Mouse (Mus musculus): Measurements from ENCODE around the gene Ces1d.
A peak's percentile ranks its signal among the peaks of the same experiment; 100 is the strongest.
"Not testable (repeated sequence)": the region's sequence is repeated elsewhere in the genome, so short reads cannot be mapped to it uniquely, and the experiment has no call there.

Ces1d gene

DNA sequence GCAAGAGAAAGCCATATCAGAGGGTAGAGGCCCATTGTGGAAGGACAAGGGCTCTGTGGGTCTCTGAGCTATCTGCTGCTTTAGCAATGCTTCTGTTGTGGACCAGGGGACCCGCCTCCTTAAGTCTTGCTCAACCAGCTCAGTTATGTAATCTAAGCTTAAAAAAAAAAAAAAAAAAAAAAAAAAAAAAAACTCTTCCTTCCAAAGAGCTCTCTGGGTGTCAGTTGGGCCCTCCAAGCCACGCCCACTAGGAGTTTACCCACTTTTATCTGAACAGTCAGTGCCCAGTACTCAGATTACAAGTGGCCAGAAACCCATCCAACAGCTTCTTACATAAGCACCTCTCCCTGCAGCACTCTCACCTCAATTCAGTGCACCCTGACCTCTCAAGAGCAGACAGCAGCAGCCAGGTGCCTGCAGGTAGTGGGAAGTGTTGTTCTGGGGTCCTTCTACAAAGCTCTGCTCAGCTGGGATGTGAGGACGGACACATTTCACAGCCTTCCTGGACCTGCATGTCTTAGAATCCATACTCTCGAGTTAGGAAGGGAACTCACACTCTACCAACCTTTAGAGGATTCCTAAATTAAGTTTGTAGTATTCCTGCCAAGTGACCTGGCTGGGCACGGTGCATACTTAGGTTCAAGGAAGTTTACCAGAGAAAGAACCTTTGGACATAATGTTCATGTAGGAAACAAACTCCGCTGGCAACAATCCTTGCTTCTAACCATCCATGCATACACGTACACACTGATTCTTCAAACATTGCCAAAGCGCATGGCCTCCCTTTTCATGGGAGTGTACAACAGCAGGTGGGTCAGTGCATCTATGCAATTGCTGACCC lies at the start of gene Ces1d:
Ces1d (minus strand) TSS at position 154 of the 841 bp plus-strand sequence.
- DNase-seq (ENCODE audit: low spot score in 2 of 2), result no peak

DNA sequence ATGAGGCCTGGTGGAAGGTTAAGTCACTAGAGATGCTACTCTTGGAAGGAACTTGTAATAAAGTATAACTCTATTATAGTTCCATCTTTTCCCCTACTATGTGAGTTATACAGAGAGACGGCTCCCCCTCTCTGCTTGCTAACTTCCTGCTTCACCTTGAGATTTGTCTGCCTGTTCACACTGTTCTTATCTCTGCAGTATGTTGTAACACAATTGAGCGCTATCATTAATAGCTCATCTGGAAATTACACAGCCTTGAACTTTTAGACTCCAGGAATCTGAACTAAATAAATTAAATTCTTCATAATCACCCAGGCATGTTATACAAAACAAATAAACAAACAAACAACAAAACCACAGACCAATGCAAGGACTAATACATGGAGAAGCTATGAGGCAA lies 48.4 kb upstream of the Ces1d start:
- no peak for DNase-seq (ENCODE audit: low spot score in 2 of 2)

DNA sequence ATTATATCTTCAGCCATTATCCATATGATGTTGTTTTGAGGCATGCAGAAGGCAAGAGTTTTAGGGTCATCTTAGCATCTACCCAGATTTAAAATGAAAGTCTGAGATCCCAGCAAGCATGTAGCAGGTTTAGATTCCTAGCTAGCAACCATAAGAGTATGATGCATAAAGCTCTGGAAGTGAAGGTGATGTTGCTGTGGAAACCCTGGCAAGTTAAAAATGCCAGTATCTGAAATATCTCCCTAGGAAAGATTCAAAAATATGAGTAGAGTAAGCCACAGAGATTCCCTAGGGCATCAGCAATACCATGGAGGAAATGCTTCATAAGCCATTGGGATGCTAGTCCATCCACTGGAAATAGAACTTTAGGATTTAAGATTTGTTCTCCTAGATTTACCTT lies 42.2 kb upstream of the Ces1d start:
- DNase-seq (ENCODE audit: low spot score in 2 of 2), result peak in 1 of 2 experiments; percentile 3

DNA sequence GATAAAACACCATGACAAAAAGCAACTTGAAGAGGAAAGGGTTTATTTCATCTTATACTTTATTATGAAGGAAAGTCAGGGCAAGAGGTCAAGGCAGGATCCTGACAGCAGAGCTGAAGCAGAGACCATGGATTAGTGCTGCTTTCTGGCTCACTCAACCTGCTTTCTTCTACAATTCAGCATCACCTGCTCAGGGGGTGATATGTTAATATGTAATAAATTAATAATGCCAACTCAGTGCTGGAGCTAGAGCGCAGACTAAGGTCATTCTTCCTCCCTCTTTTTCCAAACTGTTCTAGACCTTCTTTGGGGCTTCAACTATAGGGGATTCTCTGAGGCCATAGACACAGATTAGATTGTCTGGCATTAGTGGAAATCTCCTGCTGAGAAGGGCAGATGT lies 38.0 kb upstream of the Ces1d start:
- DNase-seq (ENCODE audit: low spot score in 2 of 2), result no peak

DNA sequence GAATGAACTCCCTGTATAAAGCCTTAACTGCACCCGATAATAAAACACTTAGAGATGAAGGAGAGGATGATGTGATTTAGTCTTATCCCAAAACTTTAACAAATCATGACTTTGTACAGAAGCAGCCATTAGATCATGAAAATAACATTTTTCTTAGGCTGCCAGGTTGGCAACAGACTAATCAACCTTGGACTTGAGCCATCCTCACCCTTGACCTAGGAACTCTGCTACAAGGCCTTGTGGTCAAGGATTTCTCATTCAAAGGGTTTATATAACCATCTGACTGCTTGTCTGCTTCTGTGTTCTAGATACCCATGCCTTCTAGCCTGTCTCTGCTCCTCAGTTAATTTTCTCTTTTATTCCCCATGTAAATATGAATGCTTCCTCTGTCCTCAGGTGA lies 37.1 kb upstream of the Ces1d start:
- DNase-seq (ENCODE audit: low spot score in 2 of 2), result no peak

DNA sequence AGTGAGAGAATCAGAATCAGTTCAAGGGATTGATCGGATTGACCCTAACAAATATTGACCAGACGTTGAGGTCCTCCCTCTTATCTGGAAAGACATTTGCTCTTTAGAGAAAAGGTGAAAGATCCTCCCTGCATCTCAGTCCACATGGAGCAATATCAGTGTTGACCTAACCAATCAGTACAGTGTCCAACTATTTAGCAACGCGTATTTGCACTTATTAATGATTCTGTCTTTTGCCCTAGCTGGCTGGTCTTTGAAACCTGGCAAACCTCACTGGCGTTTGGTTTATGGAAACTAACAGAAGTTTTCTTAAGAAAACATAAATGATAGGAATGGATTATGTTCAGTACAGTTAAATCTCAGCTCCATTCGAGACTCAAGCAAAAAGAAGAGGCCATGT lies 36.4 kb upstream of the Ces1d start:
- DNase-seq (ENCODE audit: low spot score in 2 of 2), result no peak

DNA sequence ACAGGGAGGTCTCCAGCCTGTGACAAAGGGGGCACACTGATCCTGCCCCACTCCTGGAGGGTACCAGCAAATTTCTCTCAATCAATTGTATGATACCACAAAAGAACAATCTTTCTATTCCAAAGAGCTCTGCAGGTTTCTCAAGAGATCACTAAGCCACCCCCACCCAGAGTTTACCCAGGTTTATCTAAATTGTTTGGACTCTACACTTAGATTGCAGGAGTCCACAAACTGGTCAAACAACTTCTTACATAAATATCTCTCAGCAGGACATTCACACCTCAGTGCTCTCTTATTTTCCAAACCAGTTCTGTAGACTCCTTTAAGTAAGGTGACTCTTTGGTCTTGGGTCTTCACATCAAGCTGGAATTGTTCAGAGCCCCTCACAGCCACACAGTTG lies 31.8 kb upstream of the Ces1d start, which contains the start of gene Ces1e:
Ces1e (minus strand) TSS at position 174 of the 400 bp plus-strand sequence.
- no peak for DNase-seq (ENCODE audit: low spot score in 2 of 2)

DNA sequence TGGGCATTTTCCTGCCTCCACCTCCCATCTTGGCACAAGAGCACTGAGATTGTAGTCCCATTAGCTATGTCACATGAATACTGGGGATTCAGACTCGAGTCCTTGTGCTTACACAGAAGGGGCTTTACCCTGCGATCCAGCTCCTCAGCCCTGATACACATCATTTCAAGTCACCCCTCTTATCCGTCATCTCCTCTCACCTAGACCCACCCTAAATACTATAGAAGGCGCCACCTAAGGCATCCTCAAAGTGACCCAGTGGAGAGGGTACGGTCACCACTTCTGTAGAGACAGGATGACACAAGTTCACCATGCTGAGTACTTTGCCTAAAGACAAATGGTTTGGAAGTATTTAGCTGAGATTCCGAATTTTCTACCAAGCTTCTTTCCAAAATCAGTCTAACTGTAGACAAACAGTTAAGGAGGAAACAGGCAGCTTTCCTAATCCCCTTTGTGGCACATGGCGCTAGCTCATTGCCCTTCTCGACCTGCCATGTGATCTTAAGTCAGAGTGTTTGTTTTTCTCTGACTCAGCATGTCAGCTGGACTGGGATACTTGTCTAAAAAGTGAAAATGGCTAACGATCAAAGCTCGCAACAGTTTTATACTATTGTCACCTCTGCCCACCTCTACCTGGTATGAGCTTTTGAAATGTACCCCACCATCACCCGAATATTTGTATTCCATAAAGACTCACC lies 31.2 kb upstream of the Ces1d start:
- no peak for DNase-seq (ENCODE audit: low spot score in 2 of 2)

DNA sequence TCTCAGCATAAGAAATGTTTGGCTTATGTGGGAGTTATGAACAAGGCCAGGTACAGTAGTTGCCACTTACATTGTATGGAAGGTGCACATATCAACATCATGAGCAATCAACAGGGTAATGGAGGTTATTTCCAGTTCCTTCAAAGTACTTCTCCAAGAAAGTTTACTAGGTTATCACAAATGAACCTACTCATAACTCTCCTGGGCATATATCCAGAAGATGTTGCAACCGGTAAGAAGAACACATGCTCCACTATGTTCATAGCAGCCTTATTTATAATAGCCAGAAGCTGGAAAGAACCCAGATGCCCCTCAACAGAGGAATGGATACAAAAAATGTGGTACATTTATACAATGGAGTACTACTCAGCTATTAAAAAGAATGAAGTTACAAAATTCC lies 28.8 kb upstream of the Ces1d start:
- not testable (repeated sequence) for DNase-seq (ENCODE audit: low spot score in 2 of 2)

DNA sequence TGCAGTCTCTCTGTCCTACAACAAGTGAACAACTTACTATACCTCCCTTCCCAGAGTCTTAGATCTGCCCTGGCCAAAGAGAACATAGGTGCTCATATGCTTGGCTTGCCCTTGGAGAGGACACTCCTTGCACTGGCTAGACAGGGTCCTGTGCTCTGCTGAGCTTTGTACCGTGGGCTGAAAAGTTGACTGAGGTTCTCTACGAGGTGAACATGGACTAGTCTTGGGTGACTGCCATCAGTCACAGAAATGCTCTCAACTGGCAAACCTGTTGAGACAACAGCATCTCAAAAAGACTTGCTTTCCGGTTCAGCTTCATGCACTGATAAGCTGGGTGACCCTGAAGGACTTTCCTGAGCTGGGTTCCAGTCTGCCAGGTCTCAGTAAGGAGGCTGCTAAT lies 24.3 kb upstream of the Ces1d start:
- DNase-seq (ENCODE audit: low spot score in 2 of 2), result no peak

DNA sequence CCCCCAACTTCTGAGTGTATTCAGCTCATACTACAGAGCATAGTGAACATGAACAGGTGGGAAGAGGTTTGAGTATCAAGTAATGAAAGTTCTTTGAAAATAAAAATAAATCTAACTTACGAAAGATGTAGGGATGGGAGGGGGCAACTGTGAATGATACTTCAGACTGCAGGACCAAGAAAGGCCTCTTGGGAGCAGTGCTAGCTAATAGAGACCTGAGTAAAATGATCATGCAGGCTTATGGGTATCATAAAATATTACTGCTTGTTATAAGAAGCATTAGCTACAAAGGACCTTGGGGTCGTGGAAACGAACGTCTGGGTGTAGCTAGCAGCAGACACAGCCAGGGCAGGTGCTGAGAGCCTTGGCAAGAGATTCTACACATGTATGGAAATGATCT lies 20.2 kb upstream of the Ces1d start:
- no peak for DNase-seq (ENCODE audit: low spot score in 2 of 2)

DNA sequence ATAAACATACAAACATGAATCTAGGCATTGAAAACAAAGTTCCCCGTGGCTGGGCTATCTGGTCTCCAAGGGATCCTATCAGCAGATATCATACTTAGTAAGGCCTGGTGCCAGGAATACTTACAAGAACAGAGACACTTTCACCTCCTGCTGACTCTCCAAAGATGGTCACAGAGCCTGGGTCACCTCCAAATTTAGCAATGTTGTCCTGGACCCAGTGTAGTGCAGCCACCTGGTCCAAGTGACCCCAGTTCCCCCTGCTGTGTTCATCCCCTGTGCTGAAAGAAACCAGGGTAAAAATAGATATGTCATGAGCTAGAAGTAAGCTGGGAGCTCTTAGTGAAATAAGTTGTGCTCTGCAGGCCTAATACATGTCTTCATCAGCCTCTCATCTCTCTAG lies 19.7 kb upstream of the Ces1d start:
- DNase-seq (ENCODE audit: low spot score in 2 of 2), result no peak

DNA sequence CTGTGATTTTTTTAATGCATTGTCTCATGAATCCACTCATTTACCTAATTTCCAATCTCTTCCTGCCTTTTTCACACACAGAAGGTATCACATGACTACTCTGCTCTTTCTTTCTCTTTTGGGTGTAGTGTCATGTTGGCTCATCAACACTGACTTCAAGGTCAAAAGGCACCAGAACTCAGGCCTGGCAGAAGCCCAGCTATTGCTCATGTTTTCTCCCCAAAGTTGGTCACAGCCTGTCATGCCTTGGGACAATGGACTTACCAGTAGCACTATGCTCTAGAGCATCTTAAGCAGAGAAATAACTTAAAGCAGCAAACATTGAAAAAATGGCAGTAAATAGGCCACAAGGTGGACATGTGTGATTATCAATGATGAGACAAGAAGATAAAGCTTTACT lies 13.5 kb upstream of the Ces1d start:
- DNase-seq (ENCODE audit: low spot score in 2 of 2), result no peak

DNA sequence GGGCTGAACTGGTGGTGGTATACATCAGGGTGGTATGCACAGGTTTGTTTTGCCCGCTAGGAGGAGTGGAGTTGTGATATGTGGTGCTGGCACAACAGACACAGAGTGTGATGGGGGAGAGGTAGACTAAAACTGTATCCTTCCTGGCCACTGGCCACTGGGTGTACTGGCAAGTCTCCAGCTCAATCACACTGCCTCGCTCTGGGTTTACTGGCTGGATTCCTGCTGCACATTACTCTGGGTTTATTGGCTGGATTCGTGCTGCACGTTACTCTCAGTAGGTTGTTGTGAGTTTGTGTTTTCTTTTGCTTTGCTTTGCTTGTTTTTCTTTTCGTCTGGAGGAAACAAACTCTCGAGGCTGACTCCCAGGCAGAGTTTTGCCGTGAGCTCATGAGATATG lies 1.5 kb upstream of the Ces1d start:
- not testable (repeated sequence) for DNase-seq (ENCODE audit: low spot score in 2 of 2)

DNA sequence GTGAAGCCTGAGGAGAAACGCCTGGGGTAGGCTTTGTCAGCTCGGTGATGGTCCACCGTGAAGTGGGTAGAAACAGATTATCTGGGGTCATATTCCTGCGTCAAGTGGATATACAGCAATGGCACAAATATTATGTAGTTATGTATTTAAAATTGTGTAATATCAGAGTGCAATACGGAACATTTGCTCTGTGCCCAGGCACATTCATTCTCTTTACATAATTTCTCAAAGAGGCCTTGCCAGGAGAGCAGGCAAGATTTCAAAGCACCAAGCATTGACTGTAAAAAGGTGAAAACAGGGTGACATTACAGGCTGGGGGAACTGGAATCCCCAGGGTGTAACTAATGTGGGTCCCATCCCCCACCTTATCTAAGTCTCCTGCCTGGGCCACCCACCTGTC lies 1.2 kb downstream of the Ces1d start:
- DNase-seq (ENCODE audit: low spot score in 2 of 2), result no peak

DNA sequence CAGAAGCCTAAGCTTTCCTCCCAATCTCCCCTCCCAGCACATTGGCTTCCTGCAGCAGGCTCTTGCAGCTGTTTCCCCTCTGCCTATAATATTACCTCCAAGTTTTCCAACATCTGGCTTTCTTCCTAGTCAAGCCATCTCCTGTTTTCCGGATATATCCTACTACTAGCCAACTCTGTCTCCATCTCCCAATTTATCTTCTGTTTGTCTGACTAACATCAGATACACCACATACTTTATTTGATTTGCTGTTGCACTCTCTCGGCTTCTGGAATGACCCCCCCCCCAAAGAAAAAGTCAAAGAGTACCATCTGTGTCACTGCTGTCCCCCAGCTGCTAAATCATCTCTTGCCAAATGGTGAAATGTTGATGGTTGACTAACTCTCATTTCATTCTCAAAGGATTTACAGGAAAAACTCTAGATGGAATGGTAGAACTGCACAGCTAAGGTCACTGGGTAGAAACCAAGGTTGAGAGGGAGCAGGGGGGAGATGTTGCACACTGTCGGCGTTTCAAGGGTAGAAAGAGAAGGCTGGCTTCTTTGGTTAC lies 17.0 kb downstream of the Ces1d start:
- DNase-seq (ENCODE audit: low spot score in 2 of 2), result no peak

DNA sequence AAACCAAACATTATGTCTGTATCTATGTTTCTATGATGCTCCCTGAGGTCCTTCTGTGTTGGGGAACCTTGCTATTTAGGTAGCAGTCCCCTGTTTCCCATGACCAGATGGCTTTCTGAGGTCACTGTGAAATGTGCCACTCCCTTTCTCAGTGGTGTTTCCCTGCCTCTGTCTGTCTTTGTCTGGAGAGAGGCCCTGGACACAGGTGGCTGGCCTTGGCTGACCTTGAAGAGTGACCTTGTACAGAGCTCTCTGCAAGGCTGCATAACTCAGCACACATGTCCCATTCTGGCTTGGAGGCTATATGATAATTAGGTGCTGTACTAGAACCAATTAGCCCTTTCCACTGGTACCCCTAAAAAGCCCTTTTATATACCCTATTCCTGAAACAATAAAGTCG lies 21.0 kb downstream of the Ces1d start:
- no peak for DNase-seq (ENCODE audit: low spot score in 2 of 2)

DNA sequence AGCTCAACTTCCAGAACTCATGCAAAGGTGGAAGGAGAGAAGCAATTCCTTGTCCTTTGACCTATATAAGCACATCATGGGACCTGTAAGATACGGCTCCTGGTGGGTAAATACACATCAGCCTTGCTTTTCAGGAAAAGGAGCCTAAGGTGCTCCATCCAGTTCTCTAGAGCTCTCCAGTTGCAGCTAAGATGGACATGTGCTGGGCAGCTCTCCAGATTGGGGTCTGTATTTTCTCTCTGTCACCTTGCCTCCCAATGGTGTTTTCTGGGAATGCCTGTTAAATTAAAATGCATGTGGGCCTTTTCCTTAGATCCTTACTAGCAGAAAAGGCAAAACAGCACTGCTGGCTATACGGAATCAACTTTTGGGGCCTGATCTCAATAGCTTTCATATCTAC lies 23.1 kb downstream of the Ces1d start:
- no peak for DNase-seq (ENCODE audit: low spot score in 2 of 2)

DNA sequence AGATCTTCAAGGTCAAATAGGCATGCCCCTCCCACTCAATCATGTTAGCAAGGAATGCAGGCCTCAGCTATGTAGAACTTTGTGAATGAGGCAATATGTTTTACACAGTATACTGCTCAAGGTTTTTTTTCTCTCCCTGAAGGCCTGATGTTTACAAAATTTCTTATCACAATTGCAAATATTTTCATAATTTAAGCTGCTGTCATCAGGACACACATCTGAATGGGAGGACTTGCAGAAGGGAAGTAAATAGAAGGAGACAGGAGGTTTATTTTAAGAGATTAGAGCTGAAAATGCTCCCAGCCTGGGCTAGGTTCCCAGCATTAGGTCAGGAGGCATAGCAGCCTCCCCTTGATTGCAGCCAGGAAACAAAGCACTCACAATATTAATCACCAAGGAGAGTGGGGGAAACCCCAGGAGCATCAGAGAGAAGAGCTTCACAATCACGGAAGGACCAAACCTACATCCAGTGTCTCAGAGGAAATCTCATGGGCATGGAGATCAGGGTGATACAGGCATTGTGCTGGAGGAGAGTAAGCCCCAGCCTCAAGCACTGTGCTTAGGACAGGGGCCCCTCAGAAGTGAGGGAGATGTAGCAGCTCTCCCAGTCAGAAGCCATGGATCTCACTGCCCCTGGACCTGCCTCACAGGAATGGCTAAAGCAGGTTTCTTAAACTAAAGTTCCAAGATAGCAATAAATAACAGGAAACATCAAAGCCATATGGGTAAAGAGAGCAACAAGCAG lies 25.6 kb downstream of the Ces1d start:
- no peak for DNase-seq (ENCODE audit: low spot score in 2 of 2)

DNA sequence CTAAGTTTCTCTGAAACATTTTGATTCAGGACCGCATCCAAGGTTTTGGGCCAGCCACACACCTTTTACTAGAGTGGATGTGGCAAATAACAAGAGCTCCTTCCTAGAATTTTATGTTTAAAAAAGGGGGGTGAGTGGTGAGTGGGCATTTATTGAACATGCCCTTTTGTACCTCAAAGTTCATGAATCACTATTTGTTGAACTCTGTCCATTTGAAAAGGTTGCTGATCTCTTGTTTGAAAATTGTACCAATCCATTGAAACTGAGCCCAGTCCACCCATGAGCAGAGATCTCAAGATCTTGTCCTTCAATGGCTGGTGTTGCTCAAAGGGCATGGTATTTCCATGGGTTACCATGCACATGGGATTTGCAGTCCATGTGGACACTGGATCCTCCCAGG lies 34.3 kb downstream of the Ces1d start:
- DNase-seq (ENCODE audit: low spot score in 2 of 2), result no peak

DNA sequence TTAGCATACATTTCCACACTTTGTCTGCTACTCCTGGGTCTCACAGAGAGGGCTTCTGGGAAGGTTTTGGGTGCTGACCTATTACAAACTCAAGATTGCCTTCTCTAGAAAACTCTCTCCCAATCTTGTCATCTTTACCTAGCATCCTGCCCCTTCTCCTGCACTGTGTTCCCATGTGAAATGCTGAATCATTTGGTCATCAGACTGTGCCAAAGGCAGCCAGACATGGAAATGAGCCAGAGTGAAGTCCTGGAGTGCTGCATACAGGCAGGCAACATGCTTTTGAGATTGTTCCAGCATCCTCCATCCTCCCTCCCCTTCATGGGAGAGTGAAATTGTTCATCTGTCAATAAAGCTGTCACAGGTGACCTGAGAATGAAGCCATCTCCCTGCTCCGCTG lies 46.2 kb downstream of the Ces1d start:
- DNase-seq (ENCODE audit: low spot score in 2 of 2), result no peak

DNA sequence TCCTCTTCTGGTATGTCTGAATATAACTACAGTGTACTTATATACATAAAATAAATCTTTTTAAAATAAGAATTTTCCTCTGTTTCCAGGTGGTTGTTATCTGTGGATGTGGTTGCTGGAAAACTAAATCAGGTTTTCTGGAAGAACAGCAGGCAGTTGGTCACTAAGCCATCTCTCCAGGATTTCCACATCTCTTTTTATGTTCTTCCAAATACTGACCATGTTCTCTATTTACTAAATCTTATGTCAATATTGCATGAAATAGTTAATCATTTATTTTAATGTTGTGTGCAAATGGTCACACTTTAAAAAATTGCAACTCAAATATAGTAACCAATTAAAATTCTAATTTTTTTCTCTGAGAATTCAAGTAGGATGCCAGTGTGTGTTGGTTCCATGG lies 50.3 kb downstream of the Ces1d start:
- DNase-seq (ENCODE audit: low spot score in 2 of 2), result no peak

Measured in right cerebral cortex, adult 2 months (tissue).